Mouse (Mus musculus) myocyte (in vitro differentiated cells): ENCODE data around the gene Ccdc33. TPM values are rescaled to one million over a fixed set of nuclear protein-coding genes. Genes with fewer than 3 reads are reported as not detected.

Experiments used
- H3K27me3 ChIP-seq: one replicate; pipeline ENCODE4 v1.6.1; 2011; ENCODE audit not compliant: control insufficient read depth, insufficient read depth, insufficient read length
- H3K36me3 ChIP-seq: one replicate; pipeline ENCODE4 v1.6.1; 2011; ENCODE audit not compliant: control insufficient read depth, insufficient read depth
- H3K4me2 ChIP-seq: one replicate; pipeline ENCODE4 v1.6.1; 2011; ENCODE audit warnings: low read depth, control low read depth
- H3K4me3 ChIP-seq: one replicate; pipeline ENCODE4 v1.5.1; 2011; ENCODE audit warnings: mild to moderate bottlenecking, control low read depth, moderate library complexity
- H3K79me2 ChIP-seq: one replicate; pipeline ENCODE4 v1.6.1; 2011; ENCODE audit not compliant: control insufficient read depth, insufficient read depth
- H3ac ChIP-seq: one replicate; pipeline ENCODE4 v1.6.1; 2011; ENCODE audit not compliant: control insufficient read depth, insufficient read length
- CEBPB ChIP-seq: IDR thresholded peaks from 2 replicates; pipeline ENCODE4 v1.6.1; 2011; ENCODE audit warnings: mild to moderate bottlenecking, moderate library complexity; ENCODE audit not compliant: poor library complexity, insufficient read depth, severe bottlenecking
- E2F4 ChIP-seq: IDR thresholded peaks from one replicate; pipeline ENCODE4 v1.6.1; 2011; ENCODE audit warnings: mild to moderate bottlenecking, control low read depth, moderate library complexity; ENCODE audit not compliant: insufficient read depth
- MAX ChIP-seq: IDR thresholded peaks from one replicate; pipeline ENCODE4 v1.6.1; 2011; ENCODE audit warnings: low read depth, mild to moderate bottlenecking, control low read depth
- MYOD1 ChIP-seq, 3 experiments: IDR thresholded peaks; one replicate each; pipeline ENCODE4 v1.6.1; 2011; ENCODE audit warnings: control low read depth in 2 of 3, low read depth in 2 of 3, mild to moderate bottlenecking in 2 of 3, moderate library complexity in 1 of 3; ENCODE audit not compliant: insufficient read length in 2 of 3, control insufficient read depth in 1 of 3
- MYOG ChIP-seq, 3 experiments: IDR thresholded peaks; one replicate each; pipeline ENCODE4 v1.6.1; 2011; ENCODE audit warnings: control low read depth in 2 of 3, low read depth in 2 of 3, mild to moderate bottlenecking in 2 of 3; ENCODE audit not compliant: insufficient read length in 2 of 3, control insufficient read depth in 1 of 3, insufficient read depth in 1 of 3
- POLR2A ChIP-seq: IDR thresholded peaks from one replicate; pipeline ENCODE4 v1.6.1; 2011; ENCODE audit warnings: low read depth, mild to moderate bottlenecking, control low read depth, moderate library complexity; ENCODE audit not compliant: insufficient read length
- POLR2AphosphoS2 ChIP-seq: IDR thresholded peaks from one replicate; pipeline ENCODE4 v1.6.1; 2011; ENCODE audit warnings: low read depth, control low read depth; ENCODE audit not compliant: insufficient read length
- REST ChIP-seq: IDR thresholded peaks from one replicate; pipeline ENCODE4 v1.6.1; 2011; ENCODE audit warnings: mild to moderate bottlenecking, control low read depth, moderate library complexity; ENCODE audit not compliant: insufficient read depth, insufficient read length
- SRF ChIP-seq: IDR thresholded peaks from one replicate; pipeline ENCODE4 v1.6.1; 2011; ENCODE audit warnings: low read depth; ENCODE audit not compliant: control insufficient read depth, insufficient read length
- TCF12 ChIP-seq: IDR thresholded peaks from one replicate; pipeline ENCODE4 v1.6.1; 2011; ENCODE audit warnings: mild to moderate bottlenecking, control low read depth; ENCODE audit not compliant: poor library complexity, insufficient read depth, severe bottlenecking
- TCF3 ChIP-seq: IDR thresholded peaks from one replicate; pipeline ENCODE4 v1.6.1; 2011; ENCODE audit warnings: low read depth, control low read depth; ENCODE audit not compliant: insufficient read length
- USF1 ChIP-seq: IDR thresholded peaks from one replicate; pipeline ENCODE4 v1.6.1; 2011; ENCODE audit warnings: low read depth, mild to moderate bottlenecking, control low read depth, moderate library complexity
- polyA plus RNA-seq: library from polyadenylated mRNA; unstranded; fragments of >200 nt; fragmentation: generic; extraction: Trizol; gene quantifications from one replicate; pipeline ENCODE4 v1.2.1, GENCODE M21; 2012; ENCODE audit warnings: missing spikeins

The Ccdc33 gene
- polyA plus RNA-seq, 1 experiment: not detected

DNA sequence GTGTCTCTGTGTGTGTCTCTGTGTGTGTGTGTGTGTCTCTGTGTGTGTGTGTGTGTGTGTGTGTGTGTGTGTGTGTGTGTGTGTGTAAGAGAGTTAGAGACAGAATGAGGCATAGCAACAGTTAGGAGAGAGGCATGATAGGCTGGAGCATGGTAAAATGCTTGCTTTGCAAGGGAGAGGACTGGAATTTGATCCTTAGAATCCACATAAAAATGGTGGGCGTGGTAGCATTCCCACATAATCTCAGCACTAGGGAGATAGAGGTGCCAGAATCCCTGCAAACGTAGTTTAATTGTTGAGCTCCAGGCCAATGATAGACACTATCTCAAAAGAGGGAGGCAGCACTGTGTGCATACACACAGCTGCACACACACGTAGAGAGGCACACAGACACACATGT, 6.5 kb upstream of the Ccdc33 start:
- no peaks in the 10 kb centered on the region for H3K36me3 ChIP-seq
- no peak overlapping the region for H3K4me3 ChIP-seq
- no peaks in the 10 kb centered on the region for H3K27me3 ChIP-seq
- TF ChIP-seq POLR2A (no peak), TCF3 (no peak), MAX (no peak), E2F4 (no peak), TCF12 (no peak), SRF (no peak), USF1 (no peak)
- no peak overlapping the region for H3K4me2 ChIP-seq
- H3K79me2 ChIP-seq: no peaks in the 10 kb centered on the region
- H3ac ChIP-seq: no peak overlapping the region

DNA sequence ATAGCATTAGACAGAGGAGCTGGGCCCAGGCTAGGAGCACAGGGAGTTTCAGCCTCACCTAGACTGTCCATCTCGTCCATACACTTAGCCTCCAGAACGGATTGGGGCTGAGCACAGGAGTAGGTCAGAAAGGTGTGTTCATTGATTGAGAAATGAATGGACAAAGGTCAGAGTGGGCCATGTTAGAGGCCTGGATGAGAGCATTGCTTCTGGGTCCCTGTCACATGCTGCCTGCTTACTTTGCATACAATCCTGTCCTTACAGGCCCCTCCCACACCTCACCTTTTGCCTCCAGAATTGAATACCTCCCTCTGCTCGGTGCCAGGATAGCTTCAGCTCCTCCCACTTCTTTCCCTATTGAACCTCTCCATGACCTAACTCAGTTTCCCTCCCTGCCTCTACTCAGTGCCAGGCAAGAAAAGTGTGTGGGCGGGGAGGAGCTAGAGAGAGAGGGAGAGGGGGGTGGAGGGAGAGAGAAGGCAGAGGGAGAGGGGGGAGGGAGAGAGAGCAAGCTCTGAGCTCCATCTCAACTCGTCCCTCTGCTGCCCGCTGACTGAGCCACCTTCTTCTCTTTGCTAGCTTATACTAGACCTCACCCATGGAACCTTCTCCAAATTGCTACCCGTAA, 2.5 kb downstream of the Ccdc33 start:
- no peak overlapping the region for H3K4me2 ChIP-seq
- no peak overlapping the region for H3ac ChIP-seq
- H3K79me2 ChIP-seq: no peaks in the 10 kb centered on the region
- no peaks in the 10 kb centered on the region for H3K36me3 ChIP-seq
- H3K27me3 ChIP-seq: peaks cover 8% of the 10 kb centered on the region
- no peak overlapping the region for H3K4me3 ChIP-seq
- no peak for TF ChIP-seq CEBPB
- no peak for TF ChIP-seq MAX
- TF ChIP-seq E2F4: no peak
- no peak for TF ChIP-seq REST
- TF ChIP-seq POLR2AphosphoS2: no peak
- no peak for TF ChIP-seq MYOD1 (IDR thresholded peaks at IDR 0.05; ENCODE audit: control insufficient read depth in 1 of 3, insufficient read length in 2 of 3, low read depth in 2 of 3)
- no peak for TF ChIP-seq TCF3
- TF ChIP-seq USF1: no peak
- TF ChIP-seq POLR2A: no peak
- TF ChIP-seq MYOG (IDR thresholded peaks at IDR 0.05; ENCODE audit: control insufficient read depth in 1 of 3, insufficient read depth in 1 of 3, insufficient read length in 2 of 3, low read depth in 2 of 3): no peak
- TF ChIP-seq TCF12: no peak

DNA sequence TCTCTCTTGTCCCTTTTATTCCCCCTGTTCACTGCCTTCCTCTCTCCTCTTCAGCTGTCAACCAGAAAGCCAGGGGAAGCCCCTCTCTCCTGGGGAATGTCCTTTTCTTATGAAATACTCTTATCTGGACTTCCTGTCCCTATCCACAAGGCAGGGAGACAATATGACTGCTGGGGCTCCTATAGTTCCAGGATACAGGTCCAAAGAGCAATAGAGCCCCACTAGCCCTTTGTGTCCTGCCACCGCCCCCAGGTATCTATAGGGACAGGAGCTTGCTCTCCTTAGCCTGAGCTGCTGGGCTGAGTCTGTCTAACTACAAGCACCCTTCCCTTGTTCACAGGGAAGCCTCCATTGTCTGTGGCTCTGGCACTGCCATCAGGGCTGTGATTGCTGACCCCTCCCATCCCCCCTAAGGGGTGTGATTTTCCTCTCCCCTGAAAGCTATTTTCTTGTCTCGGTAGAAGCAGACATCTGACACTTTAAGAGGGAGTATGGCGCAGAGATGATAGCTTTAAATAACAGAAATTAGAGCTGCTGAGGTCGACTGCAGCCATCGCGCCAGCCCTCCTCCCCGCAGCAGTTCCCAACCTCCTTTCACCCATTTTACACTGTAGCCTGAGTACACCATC, 3.2 kb downstream of the Ccdc33 start:
- H3ac ChIP-seq: no peak overlapping the region
- no peak overlapping the region for H3K4me3 ChIP-seq
- no peaks in the 10 kb centered on the region for H3K36me3 ChIP-seq
- peaks cover 8% of the 10 kb centered on the region for H3K27me3 ChIP-seq
- H3K79me2 ChIP-seq: no peaks in the 10 kb centered on the region
- H3K4me2 ChIP-seq: no peak overlapping the region
- TF ChIP-seq MAX (no peak), TCF12 (no peak), POLR2A (no peak), CEBPB (no peak), SRF (no peak), TCF3 (no peak), USF1 (no peak), E2F4 (no peak), MYOG (IDR thresholded peaks at IDR 0.05; ENCODE audit: control insufficient read depth in 1 of 3, insufficient read depth in 1 of 3, insufficient read length in 2 of 3, low read depth in 2 of 3) (no peak), REST (no peak), POLR2AphosphoS2 (no peak), MYOD1 (IDR thresholded peaks at IDR 0.05; ENCODE audit: control insufficient read depth in 1 of 3, insufficient read length in 2 of 3, low read depth in 2 of 3) (no peak)

DNA sequence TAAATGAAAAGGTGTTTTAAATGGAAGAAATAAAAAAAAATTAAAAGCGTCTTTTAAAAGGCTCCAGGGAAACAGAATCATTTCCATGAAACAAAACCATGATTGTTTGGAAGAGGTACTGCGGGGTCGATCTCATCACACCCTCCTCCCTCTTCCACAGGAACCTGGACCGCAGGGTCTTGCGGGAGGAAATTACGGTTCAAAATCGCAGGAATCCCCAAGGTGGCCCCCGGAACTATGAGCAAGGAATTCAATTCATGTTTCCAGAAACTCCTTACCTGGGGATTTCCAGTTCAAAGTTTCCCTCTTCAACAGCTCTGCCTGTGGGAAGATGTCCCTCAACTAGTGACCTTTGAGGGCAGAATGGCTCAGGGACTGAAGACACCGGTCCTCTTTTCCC, 4.6 kb downstream of the Ccdc33 start:
- Histone ChIP-seq H3K4me3 (no peak overlapping the region), H3K27me3 (peaks cover 8% of the 10 kb centered on the region), H3K4me2 (no peak overlapping the region), H3ac (no peak overlapping the region), H3K36me3 (no peaks in the 10 kb centered on the region), H3K79me2 (no peaks in the 10 kb centered on the region)
- no peak for TF ChIP-seq REST
- no peak for TF ChIP-seq USF1
- no peak for TF ChIP-seq SRF
- TF ChIP-seq MYOD1 (IDR thresholded peaks at IDR 0.05; ENCODE audit: control insufficient read depth in 1 of 3, insufficient read length in 2 of 3, low read depth in 2 of 3): no peak
- no peak for TF ChIP-seq TCF12
- TF ChIP-seq MYOG (IDR thresholded peaks at IDR 0.05; ENCODE audit: control insufficient read depth in 1 of 3, insufficient read depth in 1 of 3, insufficient read length in 2 of 3, low read depth in 2 of 3): no peak
- no peak for TF ChIP-seq CEBPB
- TF ChIP-seq TCF3: no peak

DNA sequence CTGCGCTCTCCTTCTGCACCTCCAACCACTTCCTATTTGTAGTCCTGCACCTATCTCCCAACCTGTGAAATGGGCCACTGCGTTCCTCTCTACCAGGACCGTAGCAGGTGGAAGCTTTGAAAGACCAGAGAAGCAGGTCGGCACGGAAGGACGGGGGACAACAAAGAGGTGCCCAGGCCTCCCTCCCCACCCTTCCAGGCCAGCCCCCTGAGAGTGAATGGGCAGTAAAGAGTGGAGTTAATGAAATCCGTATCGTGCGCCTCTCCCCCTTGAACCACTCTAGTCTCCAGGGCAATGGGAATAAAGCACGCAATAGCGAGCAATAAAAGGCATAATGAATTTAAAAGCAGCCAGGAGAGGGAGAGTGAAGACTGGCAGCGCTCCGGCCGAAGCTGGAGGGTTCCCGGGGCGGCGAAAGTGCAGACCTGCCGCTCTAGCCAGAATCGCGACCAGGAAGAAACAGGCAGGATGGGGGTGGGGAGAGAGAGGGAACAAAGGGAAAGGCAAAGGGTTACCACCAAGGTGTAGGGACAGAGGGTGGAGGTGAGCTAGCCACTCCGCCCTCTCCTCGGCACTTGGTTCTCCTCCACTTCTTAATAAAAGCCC, 5.2 kb downstream of the Ccdc33 start:
- Histone ChIP-seq H3K27me3 (peaks cover 8% of the 10 kb centered on the region), H3K4me2 (no peak overlapping the region), H3K79me2 (no peaks in the 10 kb centered on the region), H3K4me3 (no peak overlapping the region), H3ac (no peak overlapping the region), H3K36me3 (no peaks in the 10 kb centered on the region)
- TF ChIP-seq TCF12: no peak
- no peak for TF ChIP-seq USF1
- no peak for TF ChIP-seq REST
- TF ChIP-seq MAX: no peak
- no peak for TF ChIP-seq MYOG (IDR thresholded peaks at IDR 0.05; ENCODE audit: control insufficient read depth in 1 of 3, insufficient read depth in 1 of 3, insufficient read length in 2 of 3, low read depth in 2 of 3)
- no peak for TF ChIP-seq E2F4
- TF ChIP-seq TCF3: no peak
- TF ChIP-seq SRF: no peak
- no peak for TF ChIP-seq CEBPB
- no peak for TF ChIP-seq POLR2A
- no peak for TF ChIP-seq POLR2AphosphoS2
- TF ChIP-seq MYOD1 (IDR thresholded peaks at IDR 0.05; ENCODE audit: control insufficient read depth in 1 of 3, insufficient read length in 2 of 3, low read depth in 2 of 3): no peak
